Mouse (Mus musculus) spleen, postnatal 36 days (tissue): ENCODE measurements around the gene Chpt1.
A peak's percentile ranks its signal among the peaks of the same experiment; 100 is the strongest.
"Not testable (repeated sequence)": the region's sequence is repeated elsewhere in the genome, so short reads cannot be mapped to it uniquely, and the experiment has no call there.

ENCODE experiments used
- DNase-seq, 2 experiments: peaks; one replicate each; pipeline ENCODE4 v3.0.0; 2022; ENCODE audit warnings: low spot score in 2 of 2, mixed read lengths in 1 of 2

Chpt1 gene

GRCm38 (mm10) chr10:88494959-88495587 is 8.8 kb downstream of the Chpt1 start:
- DNase-seq = no peak

- peak in 1 of 2 experiments; percentile 12 for DNase-seq
Measured at GRCm38 (mm10) chr10:88492658-88493057, 11.2 kb downstream of the Chpt1 start.

DNA sequence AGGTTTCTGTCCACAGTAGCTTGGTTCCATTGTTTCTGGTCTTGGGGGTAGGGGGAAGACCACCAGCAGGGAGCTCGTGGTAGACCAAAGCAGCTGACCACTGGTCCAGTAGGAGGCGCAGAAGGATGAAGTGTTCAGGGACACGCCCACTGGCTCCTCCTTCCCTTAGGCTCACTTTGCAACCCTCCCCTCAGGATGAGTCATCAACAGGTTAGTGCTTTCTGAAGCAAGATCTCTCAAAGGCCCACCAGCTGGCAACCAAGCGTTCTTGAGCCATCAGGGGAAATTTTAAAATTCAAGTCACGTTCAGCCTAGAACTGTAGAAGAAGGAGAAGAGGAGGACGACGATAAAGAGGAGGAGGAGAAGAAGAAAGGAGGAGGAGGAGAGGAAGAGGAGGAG is 12.2 kb downstream of the Chpt1 start:
- DNase-seq = no peak

DNA sequence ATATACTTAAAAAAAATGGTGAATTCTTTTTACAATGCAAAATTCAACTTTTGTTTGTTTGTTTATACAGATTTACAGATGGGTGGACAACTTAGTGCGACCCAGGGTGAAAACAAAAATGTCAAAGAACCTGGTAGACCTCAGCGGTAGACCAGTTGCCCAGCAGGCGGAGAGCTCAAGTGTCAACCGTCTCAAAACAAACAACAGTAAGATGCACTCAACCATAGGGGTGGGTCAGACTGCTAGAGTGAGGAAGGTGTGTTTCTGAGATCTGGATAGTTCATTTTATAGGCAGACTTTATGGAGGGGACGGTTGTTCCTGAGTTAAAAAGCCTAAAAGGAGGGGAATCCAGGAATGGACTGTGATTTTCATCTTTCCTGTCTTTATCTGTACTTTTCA is 15.2 kb downstream of the Chpt1 start:
- no peak for DNase-seq

GRCm38 (mm10) chr10:88482866-88483265 is 21.0 kb downstream of the Chpt1 start:
- DNase-seq = not testable (repeated sequence)

- no peak for DNase-seq
Measured at GRCm38 (mm10) chr10:88460122-88460820, 43.6 kb downstream of the Chpt1 start.

DNA sequence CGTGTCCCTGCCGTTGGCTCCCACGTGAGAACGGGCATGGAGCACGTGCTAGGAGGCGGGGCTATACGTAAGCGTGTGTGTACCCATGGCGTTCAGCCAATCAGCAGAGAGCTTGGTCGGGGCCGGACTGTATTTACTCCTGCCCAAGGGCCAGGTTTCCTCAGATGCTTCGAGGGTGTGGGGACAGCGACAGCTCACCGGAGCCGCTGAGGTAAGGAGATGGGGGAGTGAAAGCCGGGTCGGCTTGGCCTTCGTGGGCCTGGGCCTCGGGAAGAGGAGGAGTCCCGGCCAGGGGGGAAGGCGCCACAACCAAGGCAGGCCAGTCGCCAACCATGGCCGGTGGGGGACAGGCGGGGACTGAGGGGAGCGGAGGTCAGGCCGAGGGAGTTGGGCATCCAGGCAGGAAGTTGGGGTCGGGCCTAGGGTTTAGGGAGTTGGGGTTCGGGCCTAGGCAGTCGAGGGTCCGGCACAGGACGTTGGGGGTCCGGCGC is 44.3 kb downstream of the Chpt1 start, which contains the start of gene Sycp3:
Gene Sycp3 (plus strand): TSS at position 68 of the 491 bp plus-strand sequence.
- DNase-seq = no peak

DNA sequence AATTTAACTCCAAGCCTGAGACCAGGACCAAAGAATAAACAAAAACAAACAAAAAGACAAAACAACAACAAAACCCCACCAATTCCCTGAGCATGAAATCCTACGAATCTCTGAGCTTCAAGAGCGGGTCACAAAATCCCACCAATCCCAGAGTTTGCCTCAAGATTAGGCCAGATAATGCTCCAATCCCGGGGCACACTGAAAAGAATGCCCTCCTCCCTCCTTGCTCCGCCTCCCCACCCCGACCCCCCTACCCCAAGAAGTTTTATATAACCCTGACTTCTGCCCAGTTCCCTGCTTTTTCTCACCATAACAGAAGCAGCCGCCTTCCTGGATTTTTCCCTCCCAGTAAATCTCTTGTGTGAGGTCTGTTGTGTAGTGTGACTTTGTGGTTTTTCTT is 46.1 kb downstream of the Chpt1 start:
- no peak for DNase-seq

DNA sequence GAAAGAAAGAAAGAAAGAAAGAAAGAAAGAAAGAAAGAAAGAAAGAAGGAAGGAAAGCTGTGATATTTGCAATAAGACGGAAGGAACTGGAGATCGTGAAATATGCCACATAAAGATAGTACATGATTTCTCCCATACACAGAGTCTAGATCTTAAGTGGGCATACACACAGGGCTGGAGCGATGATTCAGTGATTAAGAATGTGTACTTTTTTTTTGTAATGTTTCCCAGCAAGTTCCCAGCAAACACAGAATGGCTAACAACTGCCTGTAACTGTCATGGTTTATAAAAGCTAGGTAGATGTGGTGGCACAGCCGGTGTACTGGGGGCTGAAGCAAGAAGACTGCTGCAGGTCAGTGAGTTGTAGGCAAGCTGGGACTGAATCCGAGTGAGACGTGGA is 51.9 kb downstream of the Chpt1 start:
- no peak for DNase-seq

DNA sequence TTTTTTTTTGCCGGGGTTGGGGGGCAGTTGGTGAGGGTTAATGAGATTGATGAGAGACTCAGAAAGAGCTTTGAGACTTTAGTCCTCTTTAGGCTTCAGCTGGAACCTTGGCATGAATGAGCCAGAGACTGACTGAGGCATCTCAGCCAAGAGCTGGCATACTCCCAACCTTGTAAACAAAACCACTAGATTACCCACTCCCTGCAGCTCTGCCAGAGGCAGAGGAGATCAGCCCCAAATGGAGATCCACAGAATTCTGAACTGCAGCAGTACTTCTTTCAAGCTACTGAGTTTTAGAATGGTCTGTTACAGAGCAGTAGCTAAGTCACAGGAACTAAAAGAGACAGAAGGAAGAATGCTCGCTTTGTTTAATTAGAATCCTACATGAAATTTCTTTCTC is 52.7 kb downstream of the Chpt1 start:
- DNase-seq = no peak

- no peak for DNase-seq
Measured at GRCm38 (mm10) chr10:88441224-88441623, 62.6 kb downstream of the Chpt1 start.

DNA sequence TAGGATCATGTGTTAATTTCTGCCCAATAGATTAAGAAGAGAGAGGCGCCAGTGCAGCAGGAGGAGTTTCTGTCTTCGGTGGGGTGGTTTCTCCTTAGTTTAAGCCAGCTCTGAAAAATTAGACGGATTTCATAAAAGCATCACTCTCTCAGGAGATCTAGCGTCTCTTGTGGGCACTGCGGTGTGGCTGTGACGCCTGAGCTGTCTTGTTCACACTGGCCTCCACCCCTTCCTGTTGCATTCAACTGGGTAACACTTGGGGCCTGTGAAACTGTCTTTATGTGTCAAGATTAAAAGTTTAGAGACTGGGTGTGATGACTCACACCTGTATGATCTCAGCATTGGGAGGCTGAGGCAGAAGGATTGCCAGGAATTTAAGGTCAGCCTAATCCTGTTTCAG is 75.9 kb downstream of the Chpt1 start:
- no peak for DNase-seq

- DNase-seq = no peak
Measured at GRCm38 (mm10) chr10:88426896-88427295, 77.0 kb downstream of the Chpt1 start.

DNA sequence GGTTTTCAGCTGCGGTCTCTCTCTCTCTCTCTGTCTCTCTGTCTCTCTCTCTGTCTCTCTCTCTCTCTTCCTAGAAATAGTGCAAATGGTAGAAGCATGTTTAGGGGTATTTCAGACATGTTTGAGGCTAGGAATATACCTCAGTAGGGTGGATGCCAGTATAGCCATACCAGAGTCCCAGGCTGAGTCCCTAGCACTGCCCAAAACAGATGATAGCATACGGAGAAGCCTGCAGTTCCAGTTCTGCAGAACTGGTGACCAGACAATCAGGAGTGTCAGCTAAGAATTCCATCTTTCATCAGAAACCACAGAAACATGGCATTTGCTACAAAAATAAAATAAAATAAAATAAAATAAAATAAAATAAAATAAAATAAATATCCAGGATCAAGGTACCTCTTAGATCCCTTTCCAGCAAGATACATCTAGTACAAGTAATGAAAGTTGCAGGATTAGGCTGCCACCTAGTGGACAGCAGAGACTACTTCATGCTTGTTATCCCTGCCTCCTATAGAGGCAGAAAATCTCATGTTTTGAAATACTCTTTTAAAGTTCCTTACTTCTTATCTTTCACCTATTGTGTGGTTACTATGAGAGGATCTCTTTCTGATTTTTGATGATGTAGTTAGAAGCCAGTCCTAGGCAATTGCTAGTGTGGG is 77.6 kb downstream of the Chpt1 start:
- DNase-seq = peak; percentile 51 to 68

DNA sequence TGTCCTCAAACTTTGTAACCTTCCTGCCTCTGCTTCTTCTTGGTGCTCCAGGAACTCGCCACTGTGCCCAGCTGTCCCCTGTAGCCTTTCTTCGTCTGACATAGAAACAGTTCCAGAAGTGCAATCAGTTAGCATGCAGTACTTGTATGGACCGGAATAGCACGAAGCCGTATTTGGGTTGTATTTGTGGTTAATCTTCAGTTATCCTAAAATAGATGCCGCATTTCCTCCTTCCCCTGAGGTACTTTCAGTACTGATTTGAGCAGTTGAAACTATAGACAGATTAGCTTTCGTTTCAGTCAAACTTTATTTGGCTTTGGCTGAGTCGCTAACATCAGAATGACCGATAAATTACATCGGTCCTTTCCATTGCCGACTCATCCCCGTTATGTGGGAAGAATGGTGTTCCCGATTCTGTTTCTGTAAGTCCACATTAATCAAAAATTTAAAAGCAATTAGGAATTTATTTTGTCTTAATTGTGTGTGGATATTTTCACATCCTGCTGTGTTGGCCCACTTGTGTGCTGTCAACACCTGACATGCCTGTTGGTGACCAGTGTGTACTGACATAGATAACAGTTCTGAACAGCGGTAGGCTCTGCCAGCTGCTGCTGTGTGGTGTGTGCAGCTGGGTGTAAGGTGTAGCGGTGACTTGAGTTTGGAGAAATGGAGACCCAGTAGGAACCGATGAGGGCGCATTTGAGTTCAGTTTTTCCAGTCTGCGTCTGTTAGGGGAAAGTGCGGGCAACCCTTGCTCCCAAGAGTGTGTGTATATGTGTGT is 83.0 kb downstream of the Chpt1 start:
- peak; percentile 52 to 69 for DNase-seq

- DNase-seq = no peak
Measured at GRCm38 (mm10) chr10:88420141-88420541, 83.7 kb downstream of the Chpt1 start.

DNA sequence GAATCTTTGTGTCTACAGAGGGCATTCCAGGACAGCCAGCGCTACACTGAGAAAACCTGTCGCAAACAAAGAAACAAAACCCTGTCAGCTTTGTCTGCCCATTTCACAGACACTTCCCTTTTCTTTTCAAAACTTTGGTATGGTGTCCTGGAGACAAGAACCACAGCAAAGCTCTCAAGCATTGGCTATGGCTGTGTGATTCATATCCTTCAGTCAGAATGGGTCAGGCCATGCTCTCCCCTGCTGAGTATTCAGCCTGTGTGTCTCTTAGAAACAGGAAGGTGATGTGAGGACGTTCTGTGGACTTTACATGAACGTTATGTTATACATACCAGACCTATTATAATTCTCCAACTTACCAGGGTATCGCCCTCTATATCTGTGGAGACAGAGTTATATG is 86.2 kb downstream of the Chpt1 start:
- peak in 1 of 2 experiments; percentile 30 for DNase-seq

DNA sequence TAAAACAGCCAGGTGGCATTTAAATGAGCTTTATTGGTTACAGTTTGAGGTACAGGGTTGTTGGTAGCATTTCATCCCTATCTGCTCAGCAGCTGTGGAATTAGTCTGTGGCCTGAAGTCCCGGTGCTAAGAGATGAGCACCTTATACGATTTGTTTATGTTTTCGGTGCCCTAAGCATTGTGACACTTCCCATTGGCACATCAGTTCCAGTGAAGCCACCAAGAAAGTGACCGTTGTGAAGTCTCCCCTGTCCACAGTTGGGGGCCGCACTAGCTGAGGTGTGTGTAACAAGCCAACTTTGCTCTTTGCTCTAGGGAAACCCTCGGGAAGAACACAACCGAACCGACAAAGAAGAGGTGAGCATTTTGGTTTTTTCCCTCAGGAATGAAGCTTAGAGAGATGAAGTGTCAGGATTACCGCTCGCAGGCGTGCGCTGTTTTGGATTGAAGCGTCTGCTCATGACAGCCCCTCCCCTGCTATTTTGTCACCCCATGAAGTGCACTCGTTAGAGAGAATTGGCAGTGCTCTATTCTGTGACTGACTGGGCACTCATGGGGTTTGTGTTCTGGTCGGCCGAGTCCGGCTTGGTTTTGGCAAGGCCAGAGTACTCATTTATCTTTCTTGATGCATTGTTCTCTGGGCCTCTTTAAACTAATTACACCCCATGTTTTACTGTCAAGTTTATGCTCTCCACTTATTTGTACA is 91.4 kb downstream of the Chpt1 start:
- DNase-seq = no peak

DNA sequence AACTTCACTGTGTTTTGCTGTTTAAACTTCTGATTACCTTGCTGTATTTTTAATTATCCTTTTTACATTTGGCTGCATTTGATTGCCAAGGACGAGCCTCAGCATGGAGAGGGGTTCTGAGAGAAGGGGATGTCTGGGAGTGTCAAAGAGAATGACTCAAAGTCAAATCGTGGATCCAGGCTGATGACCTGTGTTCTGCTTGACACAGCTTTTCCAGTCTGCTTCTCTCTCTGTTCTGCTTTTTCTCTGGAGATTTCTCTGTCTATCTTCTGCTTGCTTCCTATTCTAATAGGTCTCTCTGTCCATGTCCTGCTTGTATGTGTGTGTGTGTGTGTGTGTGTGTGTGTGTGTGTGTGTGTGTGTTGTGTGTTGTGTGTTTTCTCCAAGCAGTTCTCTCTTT is 94.1 kb downstream of the Chpt1 start:
- no peak for DNase-seq

- DNase-seq = no peak
Measured at GRCm38 (mm10) chr10:88407875-88408631, 95.8 kb downstream of the Chpt1 start.

DNA sequence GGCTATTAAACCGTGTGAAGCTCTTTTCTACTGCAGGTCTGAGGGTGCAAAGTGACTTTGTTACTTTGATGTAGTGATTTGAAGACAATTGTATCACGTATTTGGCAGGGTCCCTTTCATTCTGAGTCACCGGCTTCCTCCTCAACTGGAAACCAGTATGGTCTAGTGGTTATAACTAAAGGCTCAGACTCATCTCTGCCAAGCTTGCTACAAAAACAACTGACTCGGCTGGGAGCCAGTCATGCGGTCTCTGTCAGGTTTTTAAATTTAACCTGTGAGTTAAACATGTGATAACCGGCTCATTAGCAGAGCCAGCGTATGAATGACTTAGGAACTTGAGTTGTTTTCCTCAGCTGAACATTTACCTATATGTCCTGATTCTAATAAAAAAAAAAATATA is 98.1 kb downstream of the Chpt1 start:
- DNase-seq = no peak
